Mouse (Mus musculus) liver, embryonic 16.5 days (tissue): ENCODE results near the gene Ddx42. TPM values are rescaled to one million over a fixed set of nuclear protein-coding genes. Genes with fewer than 3 reads are reported as not detected.

ENCODE experiments used
- ATAC-seq: fragments of 200-750 bp; cut with Nextera tagmentation; 2 replicates; pipeline ENCODE4 v1.8.0; 2017; ENCODE audit warnings: low read depth, mild to moderate bottlenecking, moderate number of reproducible peaks, moderate library complexity
- H3K27ac ChIP-seq: fragments of 300-500 bp; sonication (generic); 2 replicates; pipeline ENCODE4 v1.5.1; 2014; ENCODE audit warnings: mild to moderate bottlenecking, low read length
- H3K27me3 ChIP-seq: fragments of 300-500 bp; sonication (generic); 2 replicates; pipeline ENCODE4 v1.6.1; 2014; ENCODE audit warnings: low read depth, low read length, mixed read lengths; ENCODE audit not compliant: control insufficient read depth, insufficient read depth
- H3K36me3 ChIP-seq: fragments of 300-500 bp; sonication (generic); 2 replicates; pipeline ENCODE4 v1.6.1; 2014; ENCODE audit warnings: mild to moderate bottlenecking; ENCODE audit not compliant: control insufficient read depth, insufficient read depth
- H3K4me1 ChIP-seq: fragments of 300-500 bp; sonication (generic); 2 replicates; pipeline ENCODE4 v1.6.1; 2014; ENCODE audit warnings: low read depth, low read length, mixed read lengths; ENCODE audit not compliant: control insufficient read depth
- H3K4me2 ChIP-seq: fragments of 300-500 bp; sonication (generic); 2 replicates; pipeline ENCODE4 v1.6.1; 2014; ENCODE audit warnings: low read depth, low read length, mixed read lengths
- H3K4me3 ChIP-seq: fragments of 300-500 bp; sonication (generic); 2 replicates; pipeline ENCODE4 v1.5.1; 2014; ENCODE audit warnings: low read depth, mild to moderate bottlenecking, low read length
- H3K9ac ChIP-seq: fragments of 300-500 bp; sonication (generic); 2 replicates; pipeline ENCODE4 v1.6.1; 2014; ENCODE audit warnings: low read depth, low read length
- H3K9me3 ChIP-seq: fragments of 300-500 bp; sonication (generic); replicated peaks from 2 replicates; pipeline ENCODE4 v1.6.1; 2016; ENCODE audit warnings: low read length; ENCODE audit not compliant: control insufficient read depth
- WGBS: fragments of 180-500 bp; shearing (Covaris S2); extraction: QIAGEN DNeasy Blood & Tissue Kit; methylation state at CpG from one replicate; pipeline ENCODE4 v1.1.7; 2014; ENCODE audit not compliant: insufficient replicate concordance; 5-methylcytosine and 5-hydroxymethylcytosine counted together
- polyA plus RNA-seq: library from polyadenylated mRNA; unstranded; fragments of >200 nt; fragmentation: Nextera tagmentation; extraction: Ambion mirVana; gene quantifications from 2 replicates; pipeline ENCODE4 v1.2.1, GENCODE M21; 2015

Gene Ddx42
- polyA plus RNA-seq, 1 experiment from 2014 or later, result 24.7 TPM

GRCm38 (mm10) chr11:106179711-106180448 is 36.8 kb upstream of the Ddx42 start:
- no peak for ATAC-seq
- WGBS, result 66% methylated on average over 7 of the region's 7 CpGs

GRCm38 (mm10) chr11:106180449-106180801 is 36.3 kb upstream of the Ddx42 start:
- H3K27me3 ChIP-seq, result no peaks in the 10 kb centered on the region
- no peak overlapping the region for H3K4me3 ChIP-seq
- ATAC-seq, result no peak
- H3K4me1 ChIP-seq, result peaks cover 23% of the 10 kb centered on the region
- H3K36me3 ChIP-seq, result no peaks in the 10 kb centered on the region
- no peak overlapping the region for H3K4me2 ChIP-seq
- no peaks in the 10 kb centered on the region for H3K9me3 ChIP-seq
- H3K27ac ChIP-seq, result no peak overlapping the region
- H3K9ac ChIP-seq, result no peak overlapping the region
- WGBS, result 75% methylated on average over 2 of the region's 2 CpGs

More at GRCm38 (mm10) chr11:106179711-106180448, 36.8 kb upstream of the Ddx42 start:
- Histone ChIP-seq H3K36me3 (no peaks in the 10 kb centered on the region), H3K9ac (no peak overlapping the region), H3K4me2 (no peak overlapping the region), H3K4me3 (no peak overlapping the region), H3K27me3 (no peaks in the 10 kb centered on the region), H3K9me3 (no peaks in the 10 kb centered on the region), H3K4me1 (peaks cover 25% of the 10 kb centered on the region), H3K27ac (no peak overlapping the region)

- Histone ChIP-seq H3K27ac (no peak overlapping the region), H3K4me1 (peaks cover 6% of the 10 kb centered on the region), H3K36me3 (no peaks in the 10 kb centered on the region), H3K4me2 (no peak overlapping the region), H3K27me3 (no peaks in the 10 kb centered on the region), H3K4me3 (no peak overlapping the region), H3K9me3 (no peaks in the 10 kb centered on the region), H3K9ac (no peak overlapping the region)
- no peak for ATAC-seq
- 81% methylated on average over 4 of the region's 4 CpGs for WGBS
Observed at GRCm38 (mm10) chr11:106187326-106187725, 29.4 kb upstream of the Ddx42 start.

GRCm38 (mm10) chr11:106191716-106192115 is 25.0 kb upstream of the Ddx42 start:
- Histone ChIP-seq H3K27me3 (no peaks in the 10 kb centered on the region), H3K4me1 (peaks cover 22% of the 10 kb centered on the region), H3K9me3 (no peaks in the 10 kb centered on the region), H3K9ac (no peak overlapping the region; the same call in 1 of the 2 replicates), H3K36me3 (no peaks in the 10 kb centered on the region), H3K27ac (peak overlapping the region; percentile 95; the same call in 1 of the 2 replicates), H3K4me3 (no peak overlapping the region), H3K4me2 (peak overlapping the region; percentile 90; the same call in 1 of the 2 replicates)
- no peak for ATAC-seq
- WGBS, result 82% methylated on average over 3 of the region's 3 CpGs

GRCm38 (mm10) chr11:106192241-106192640 is 24.5 kb upstream of the Ddx42 start:
- no peak for ATAC-seq
- peak overlapping the region; percentile 95 for H3K27ac ChIP-seq
- H3K27me3 ChIP-seq, result no peaks in the 10 kb centered on the region
- WGBS, result 29% methylated on average over 5 of the region's 5 CpGs
- peak overlapping the region; percentile 85 for H3K9ac ChIP-seq
- H3K36me3 ChIP-seq, result no peaks in the 10 kb centered on the region; the same call in 1 of the 2 replicates
- H3K4me1 ChIP-seq, result peaks cover 22% of the 10 kb centered on the region
- H3K4me2 ChIP-seq, result peak overlapping the region; percentile 90
- H3K9me3 ChIP-seq, result no peaks in the 10 kb centered on the region
- peak overlapping the region; percentile 81 for H3K4me3 ChIP-seq

GRCm38 (mm10) chr11:106192657-106193370 is 23.9 kb upstream of the Ddx42 start:
- WGBS, result 3% methylated on average over 19 of the region's 19 CpGs
- H3K4me3 ChIP-seq, result peak overlapping the region; percentile 81
- ATAC-seq, result peak; percentile 31
- H3K27me3 ChIP-seq, result no peaks in the 10 kb centered on the region
- peak overlapping the region; percentile 85 for H3K9ac ChIP-seq
- H3K4me2 ChIP-seq, result peak overlapping the region; percentile 90
- peak overlapping the region; percentile 95 for H3K27ac ChIP-seq
- H3K4me1 ChIP-seq, result peaks cover 22% of the 10 kb centered on the region
- peaks cover 3% of the 10 kb centered on the region for H3K36me3 ChIP-seq
- no peaks in the 10 kb centered on the region for H3K9me3 ChIP-seq

- Histone ChIP-seq H3K9me3 (no peaks in the 10 kb centered on the region), H3K9ac (peak overlapping the region; percentile 85), H3K4me3 (peak overlapping the region; percentile 81), H3K27ac (peak overlapping the region; percentile 95), H3K36me3 (peaks cover 10% of the 10 kb centered on the region), H3K27me3 (no peaks in the 10 kb centered on the region), H3K4me2 (peak overlapping the region; percentile 90), H3K4me1 (peaks cover 28% of the 10 kb centered on the region)
- peak; percentile 95 for ATAC-seq
- WGBS, result under 1% methylated on average over 44 of the region's 44 CpGs
Observed at GRCm38 (mm10) chr11:106193371-106194154, 23.2 kb upstream of the Ddx42 start.

GRCm38 (mm10) chr11:106194155-106194541 is 22.6 kb upstream of the Ddx42 start:
- Histone ChIP-seq H3K27me3 (no peaks in the 10 kb centered on the region), H3K9me3 (no peaks in the 10 kb centered on the region), H3K4me2 (peak overlapping the region; percentile 86), H3K36me3 (peaks cover 10% of the 10 kb centered on the region), H3K4me1 (peaks cover 31% of the 10 kb centered on the region), H3K4me3 (peak overlapping the region; percentile 81), H3K9ac (peak overlapping the region; percentile 83), H3K27ac (peak overlapping the region; percentile 93)
- 33% methylated on average over 3 of the region's 3 CpGs for WGBS
- ATAC-seq, result no peak
